Comparison of ENCODE assay signal across 19 mouse cellular contexts in the genomic region with DNA sequence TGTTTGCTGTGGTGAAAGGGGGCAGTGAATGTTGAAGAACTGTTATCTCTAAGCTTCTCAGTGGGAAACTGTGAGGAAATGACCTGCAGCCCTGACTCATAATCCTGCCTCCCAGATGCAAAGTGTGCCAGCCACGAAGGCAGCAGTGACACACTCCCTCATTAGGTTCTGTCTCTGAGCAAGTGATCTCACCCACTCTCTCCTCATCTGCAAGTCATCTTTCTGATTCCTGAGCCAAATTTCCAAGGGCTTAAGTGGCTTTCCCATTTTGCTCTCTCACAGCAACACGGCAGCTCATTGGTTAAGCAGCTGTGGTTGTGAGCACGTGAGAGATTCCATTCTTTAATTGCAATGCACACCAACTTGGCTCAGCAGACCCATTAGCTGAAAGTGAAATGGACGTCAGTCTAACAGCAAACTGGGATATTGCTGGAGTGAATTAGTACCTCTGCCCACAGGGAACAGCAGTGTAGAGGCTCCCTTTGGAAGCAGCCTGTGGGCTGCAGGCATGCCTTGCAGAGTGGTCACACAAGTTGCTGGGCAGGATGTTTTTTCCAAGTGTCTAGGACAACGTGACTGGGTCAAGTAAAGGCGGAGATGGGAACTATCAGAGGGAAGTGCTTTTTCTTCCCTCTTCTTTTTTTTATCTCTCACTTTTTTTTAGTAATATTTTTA.
DNase-seq lines count a peak whose midpoint lies in the region; ATAC-seq and TF ChIP-seq lines count a peak whose summit lies in the region.
"Had no signal": no experiment of that assay in that cellular context is flagged by ENCODE, and none has a peak within 500 bp of the region (broad histone marks: within the 10 kb centered on the region; RNA-seq: fewer than 3 reads in every experiment).

No protein-coding gene starts in this region.

- H3K4me2 ChIP-seq in stomach, postnatal 0 days (replicated peaks; ENCODE audit: low read depth): no peak overlapping the region
- no peak overlapping the region for H3K4me2 ChIP-seq in liver, embryonic 11.5 days
- H3K4me2 ChIP-seq: embryonic facial prominence, embryonic 13.5 days; forebrain, embryonic 15.5 days; neural tube, embryonic 15.5 days; stomach, embryonic 15.5 days had no signal

- no peak overlapping the region for H3K9ac ChIP-seq in stomach, postnatal 0 days (ENCODE audit: low read length)
- no peak overlapping the region for H3K9ac ChIP-seq in liver, embryonic 11.5 days (ENCODE audit: low read depth, low read length)
- H3K9ac ChIP-seq: embryonic facial prominence, embryonic 13.5 days; forebrain, embryonic 15.5 days; liver, embryonic 14.5 days; neural tube, embryonic 15.5 days; stomach, embryonic 15.5 days had no signal

- ATAC-seq in stomach, postnatal 0 days (ENCODE audit: low FRiP score, low TSS enrichment): no peak
- ATAC-seq in liver, embryonic 11.5 days (replicated peaks; ENCODE audit: low FRiP score): no peak
- ATAC-seq: forebrain, embryonic 15.5 days; hindbrain, postnatal 0 days; midbrain, embryonic 16.5 days had no signal

- no peaks in the 10 kb centered on the region for H3K36me3 ChIP-seq in stomach, postnatal 0 days (ENCODE audit: control insufficient read depth, insufficient read depth, low read length)
- no peaks in the 10 kb centered on the region for H3K36me3 ChIP-seq in liver, embryonic 11.5 days (ENCODE audit: control insufficient read depth, insufficient read depth, low read length)
- H3K36me3 ChIP-seq: embryonic facial prominence, embryonic 13.5 days; forebrain, embryonic 15.5 days; neural tube, embryonic 15.5 days had no signal

- no peak for TF ChIP-seq CTCF in gastrocnemius, adult 2 months (IDR thresholded peaks at IDR 0.05)
- TF ChIP-seq CTCF in stomach, postnatal 0 days (IDR thresholded peaks at IDR 0.05; ENCODE audit: low read depth): no peak

- H3K4me3 ChIP-seq in gastrocnemius, adult 2 months: no peak overlapping the region
- no peak overlapping the region for H3K4me3 ChIP-seq in stomach, postnatal 0 days (ENCODE audit: low read depth, low read length)
- H3K4me3 ChIP-seq in liver, embryonic 11.5 days (ENCODE audit: low read depth, low read length): no peak overlapping the region
- H3K4me3 ChIP-seq: embryonic facial prominence, embryonic 13.5 days; forebrain, embryonic 15.5 days; layer of hippocampus, adult 2 months; neural tube, embryonic 15.5 days; stomach, embryonic 15.5 days had no signal

- H3K27ac ChIP-seq in gastrocnemius, adult 2 months: 0 out of 2 replicates have a peak overlapping the region, but pooled peaks have one; percentile 41
- no peak overlapping the region for H3K27ac ChIP-seq in stomach, postnatal 0 days (replicated peaks)
- H3K27ac ChIP-seq in liver, embryonic 11.5 days (ENCODE audit: low read depth, low read length): no peak overlapping the region
- H3K27ac ChIP-seq: embryonic facial prominence, embryonic 13.5 days; forebrain, embryonic 15.5 days; hindbrain, postnatal 0 days; layer of hippocampus, adult 2 months; liver, embryonic 14.5 days; macrophage; neural tube, embryonic 15.5 days; stomach, embryonic 15.5 days had no signal

- intact Hi-C loops in gastrocnemius, adult 2 months (cut with DNase I): no loop called here

- no peaks in the 10 kb centered on the region for H3K9me3 ChIP-seq in stomach, postnatal 0 days (ENCODE audit: control insufficient read depth, low read length)
- H3K9me3 ChIP-seq in liver, embryonic 11.5 days (ENCODE audit: control insufficient read depth, low read length): no peaks in the 10 kb centered on the region
- H3K9me3 ChIP-seq: embryonic facial prominence, embryonic 13.5 days; forebrain, embryonic 15.5 days; neural tube, embryonic 15.5 days; stomach, embryonic 15.5 days had no signal

- TF ChIP-seq EP300 in stomach, postnatal 0 days (optimal IDR thresholded peaks at IDR 0.05): no peak

- 71% methylated on average over 6 of the region's 6 CpGs for WGBS in stomach, postnatal 0 days
- 73% methylated on average over 6 of the region's 6 CpGs for WGBS in liver, embryonic 11.5 days

- no peaks in the 10 kb centered on the region for H3K27me3 ChIP-seq in stomach, postnatal 0 days (ENCODE audit: control insufficient read depth, insufficient read depth, low read length)
- H3K27me3 ChIP-seq in liver, embryonic 11.5 days (replicated peaks; ENCODE audit: control insufficient read depth, insufficient read depth, low read length): no peaks in the 10 kb centered on the region
- H3K27me3 ChIP-seq: embryonic facial prominence, embryonic 13.5 days; forebrain, embryonic 15.5 days; neural tube, embryonic 15.5 days; stomach, embryonic 15.5 days had no signal

- H3K4me1 ChIP-seq in stomach, postnatal 0 days (replicated peaks; ENCODE audit: control insufficient read depth, insufficient read depth): no peaks in the 10 kb centered on the region
- no peaks in the 10 kb centered on the region for H3K4me1 ChIP-seq in liver, embryonic 11.5 days (replicated peaks; ENCODE audit: control insufficient read depth, insufficient read depth, low read length)
- H3K4me1 ChIP-seq: embryonic facial prominence, embryonic 13.5 days; forebrain, embryonic 15.5 days; neural tube, embryonic 15.5 days; stomach, embryonic 15.5 days had no signal

- DNase-seq in gastrocnemius, adult 2 months: no peak
- no peak for DNase-seq in gastrocnemius, postnatal 4 days (ENCODE audit: low spot score in 2 of 2)
- DNase-seq in lung, postnatal 10 days: peak; percentile 8
- DNase-seq in lung, adult 18-20 months: no peak
- DNase-seq in NIH3T3 (ENCODE audit: low read depth): peak; percentile 78
- peak; percentile 20 for DNase-seq in fibroblast of lung, adult 2 months (ENCODE audit: low read depth)
- no peak for DNase-seq in stomach, postnatal 0 days (ENCODE audit: low spot score)
- no peak for DNase-seq in liver, embryonic 11.5 days (ENCODE audit: low spot score)
- DNase-seq: cerebellum, postnatal 25 days; kidney, adult 9 months had no signal

Comparison
In these comparisons a context has a peak if more than half of its experiments do, and no peak if none do; other contexts are left out.
1. DNase-seq: peak in lung, postnatal 10 days (single experiment), NIH3T3 (single experiment) and fibroblast of lung, adult 2 months (single experiment); none in gastrocnemius, adult 2 months (single experiment), gastrocnemius, postnatal 4 days (0 of 2), lung, adult 18-20 months (0 of 2), stomach, postnatal 0 days (single experiment) and liver, embryonic 11.5 days (single experiment).